Mouse (Mus musculus): ENCODE data around the gene Foxf2.

GRCm38 (mm10) chr13:31658212-31658611 lies 32.6 kb downstream of the Foxf2 start:
- no peak for TF ChIP-seq CTCF (IDR thresholded peaks at IDR 0.05; ENCODE audit: insufficient read depth, low read depth, low read length)
- no peak for TF ChIP-seq POLR2A (IDR thresholded peaks at IDR 0.05; ENCODE audit: insufficient read depth, low read depth, low read length)
